Mouse (Mus musculus) regulatory T cell (primary cell): ENCODE results near the gene Ccl9.

Experiments
- in situ Hi-C: fragments of 300-600 bp; cut with MboI, MseI; formaldehyde crosslinking; loops from one replicate; pipeline ENCODE4 v1.15.1; 2025; ENCODE audit warnings: high pct_unique_total_duplicates

Ccl9 gene

DNA sequence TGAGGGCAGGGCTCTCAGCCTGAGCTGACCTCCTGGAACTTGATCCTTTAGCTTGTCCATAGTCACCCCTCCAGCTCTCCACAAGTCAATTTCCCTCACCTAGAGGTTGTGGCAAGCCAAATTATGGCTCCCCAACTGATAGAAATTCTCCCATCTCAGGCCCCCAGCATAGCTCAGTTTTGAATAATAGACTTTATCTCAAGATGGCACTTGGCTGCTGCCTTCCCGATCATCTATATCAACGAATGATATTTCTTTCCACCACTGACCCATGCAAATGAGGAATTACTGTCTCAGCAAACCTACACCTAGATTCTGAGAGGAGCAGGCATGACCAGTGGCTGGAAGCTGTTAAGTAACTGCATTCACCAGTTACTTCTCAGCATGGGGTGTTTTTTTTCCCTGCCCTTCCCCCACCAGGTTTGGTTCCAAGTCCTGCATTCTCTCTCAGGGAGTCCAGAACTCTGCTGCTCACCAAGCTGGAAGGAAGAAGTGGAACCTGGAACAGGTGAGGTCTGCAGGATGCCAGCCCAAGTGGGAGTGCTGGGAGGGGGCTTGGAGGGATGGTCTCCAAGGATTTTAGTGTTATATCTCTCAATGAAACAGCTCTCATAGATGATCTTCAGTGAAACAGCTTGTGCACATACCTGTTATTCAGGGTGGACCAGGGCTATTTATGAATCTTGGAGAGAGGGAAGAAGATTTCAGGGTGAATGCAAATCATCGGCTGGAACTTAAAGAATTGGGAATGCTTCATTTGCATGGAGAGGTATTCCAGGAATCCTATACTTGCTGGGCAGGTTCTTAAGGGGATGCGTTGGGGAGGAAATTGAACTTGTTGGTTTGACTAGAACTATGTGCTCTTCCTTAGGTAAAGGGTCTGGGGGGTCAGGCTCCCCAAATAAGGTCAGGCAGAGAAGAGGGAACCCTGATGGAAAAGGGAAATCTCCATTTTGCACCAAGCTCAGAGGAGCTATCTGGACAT, 3.5 kb upstream of the Ccl9 start:
- in situ Hi-C loops = no loop called here

- in situ Hi-C loops = no loop called here
These were observed 2.3 kb upstream of the Ccl9 start for GRCm38 (mm10) chr11:83580699-83581232.

- in situ Hi-C loops = no loop called here
These were observed 563 bp upstream of the Ccl9 start for GRCm38 (mm10) chr11:83578999-83579398.

DNA sequence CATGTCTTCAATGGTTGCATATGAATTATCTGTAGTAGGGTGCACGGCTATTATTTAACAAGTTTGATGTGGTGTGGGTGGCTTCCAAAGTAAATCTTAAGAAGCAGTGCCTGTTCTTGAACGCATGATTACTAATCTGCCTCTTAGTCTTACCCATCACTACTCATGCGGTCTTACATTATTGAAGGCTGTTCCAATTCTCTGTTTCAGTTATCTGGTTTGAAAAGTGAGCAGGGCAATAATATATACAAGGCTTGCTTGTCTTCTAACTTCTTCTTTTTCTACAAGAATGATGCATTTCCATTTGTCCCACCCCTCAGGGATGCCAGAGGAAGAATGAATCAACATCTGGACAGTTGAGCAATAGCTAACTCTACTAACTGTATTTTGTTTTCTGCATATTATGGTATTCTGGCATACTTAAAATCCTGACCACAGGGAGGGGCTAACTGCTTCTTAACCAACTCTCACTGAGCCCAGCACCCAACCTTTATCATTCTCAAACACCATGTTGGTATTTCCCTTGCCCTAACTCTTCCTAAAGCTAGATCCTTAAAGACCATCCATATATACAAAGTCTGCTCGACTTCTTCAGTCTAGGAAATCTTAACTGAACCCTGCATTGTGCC, 1.4 kb downstream of the Ccl9 start:
- in situ Hi-C loops = no loop called here

- in situ Hi-C loops = no loop called here
These were observed 5.6 kb downstream of the Ccl9 start for GRCm38 (mm10) chr11:83572834-83573233.

GRCm38 (mm10) chr11:83572223-83572622, 6.2 kb downstream of the Ccl9 start:
- in situ Hi-C loops = no loop called here

GRCm38 (mm10) chr11:83570189-83570588, 8.2 kb downstream of the Ccl9 start:
- in situ Hi-C loops = no loop called here

DNA sequence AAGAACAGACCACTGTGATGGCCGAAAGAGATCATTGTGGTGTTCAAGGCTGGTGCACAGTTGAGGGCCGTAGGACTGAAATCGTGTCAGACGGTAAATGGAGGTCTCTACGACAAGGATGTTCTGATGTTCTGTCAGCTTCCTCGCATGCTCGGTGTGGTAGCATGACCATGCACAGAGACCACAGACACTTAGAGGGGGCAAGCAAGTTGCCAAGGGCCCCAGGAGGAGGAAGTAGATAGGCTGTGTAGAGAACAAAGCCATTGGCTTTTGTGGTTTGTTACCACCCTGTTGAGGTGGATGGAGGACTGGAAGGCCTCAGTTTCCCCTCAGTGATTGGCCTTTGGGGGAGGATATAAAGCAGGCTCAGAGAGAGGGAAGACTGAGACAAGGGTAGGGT, 9.2 kb downstream of the Ccl9 start:
- in situ Hi-C loops = no loop called here

GRCm38 (mm10) chr11:83568786-83569185, 9.7 kb downstream of the Ccl9 start:
- in situ Hi-C loops = no loop called here

- in situ Hi-C loops = no loop called here
These were observed 10.4 kb downstream of the Ccl9 start for GRCm38 (mm10) chr11:83568061-83568460.

GRCm38 (mm10) chr11:83567311-83567710, 11.1 kb downstream of the Ccl9 start:
- in situ Hi-C loops = no loop called here

DNA sequence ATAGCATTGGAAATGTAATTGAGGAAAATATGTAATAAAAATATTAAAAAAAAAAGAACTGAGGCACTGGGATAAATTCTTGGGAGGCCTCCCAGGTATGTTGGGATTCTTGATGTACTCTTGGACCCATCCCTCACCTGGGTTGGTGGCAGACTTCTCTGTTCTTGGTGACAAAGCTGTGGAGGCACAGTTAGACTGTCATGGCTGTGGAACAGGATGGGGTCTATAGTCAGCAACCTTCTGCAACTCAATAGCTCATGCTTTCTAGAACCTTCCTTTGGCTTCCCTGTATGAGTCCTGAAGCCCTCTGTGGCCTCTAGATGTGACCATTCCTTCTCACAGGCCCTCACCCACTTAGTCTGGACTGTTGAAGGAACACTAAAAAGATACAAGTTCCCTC, 11.8 kb downstream of the Ccl9 start:
- in situ Hi-C loops = no loop called here

DNA sequence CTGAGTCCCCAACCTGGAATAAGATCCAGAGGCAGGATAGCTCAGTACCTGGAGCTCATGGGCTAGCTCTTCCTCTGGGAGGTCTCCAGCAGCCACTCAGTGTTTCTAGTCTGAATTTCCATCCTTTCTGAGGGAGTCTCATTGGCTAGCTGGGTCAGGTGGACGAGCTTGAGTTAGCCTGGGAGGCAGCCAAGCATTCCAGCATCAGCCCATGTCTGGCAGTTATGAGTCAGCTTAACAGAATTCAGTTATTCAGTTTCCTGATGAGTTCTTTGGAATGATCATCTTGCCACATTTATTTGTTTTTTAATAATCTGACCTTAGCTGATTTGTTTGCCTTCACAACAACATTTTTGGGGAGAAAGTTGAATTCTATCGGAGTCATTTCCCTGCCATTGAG, 14.7 kb downstream of the Ccl9 start:
- in situ Hi-C loops = no loop called here

DNA sequence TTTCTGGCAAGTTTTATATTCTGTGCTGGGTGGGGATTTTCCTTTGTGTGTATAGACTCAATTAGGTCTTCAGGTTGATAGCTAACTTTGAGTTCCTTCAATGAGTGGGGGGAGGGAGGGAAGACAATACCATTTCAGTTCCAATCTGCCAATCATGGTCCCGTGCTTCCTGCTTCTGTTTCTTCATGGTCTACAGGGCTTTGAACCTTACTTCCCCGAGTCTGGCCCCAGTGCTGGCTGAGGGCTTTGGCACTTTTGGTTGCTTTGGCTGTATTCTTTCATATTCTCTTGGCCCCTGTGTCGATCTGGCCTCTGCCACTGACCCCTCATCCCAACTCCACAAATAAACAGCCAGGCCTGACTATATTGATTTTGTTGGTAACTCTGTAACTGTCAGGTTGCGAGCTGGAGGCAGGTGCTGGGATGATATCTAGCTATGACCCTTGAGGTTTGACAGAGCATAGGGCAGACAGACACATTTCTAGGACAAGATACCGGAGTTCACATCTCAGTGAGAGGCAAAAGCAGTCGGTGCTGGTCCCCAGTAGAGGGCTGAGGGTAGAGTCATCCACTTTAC, 16.0 kb downstream of the Ccl9 start:
- in situ Hi-C loops = no loop called here

DNA sequence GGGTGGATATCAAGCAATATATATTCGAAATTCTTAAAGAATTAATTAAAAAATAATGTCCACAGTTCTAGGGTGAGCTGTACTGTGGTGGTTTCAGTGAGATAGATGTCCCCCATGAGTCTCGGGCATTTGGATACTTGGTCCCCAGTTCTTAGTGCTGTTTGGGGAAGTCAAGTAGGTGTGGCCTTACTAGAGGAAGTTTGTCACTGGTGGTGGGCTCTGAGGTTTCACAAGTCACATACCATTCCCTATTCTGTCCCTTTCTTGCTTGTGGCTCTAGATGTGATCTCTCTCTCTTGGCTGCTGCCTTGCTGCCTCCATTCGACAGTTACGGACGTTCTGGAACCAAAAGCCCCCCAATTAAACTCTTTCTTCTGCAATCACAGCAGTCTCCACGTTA, 18.0 kb downstream of the Ccl9 start:
- in situ Hi-C loops = no loop called here

- in situ Hi-C loops = no loop called here
These were observed 21.4 kb downstream of the Ccl9 start for GRCm38 (mm10) chr11:83557074-83557473.

- in situ Hi-C loops = no loop called here
These were observed 22.2 kb downstream of the Ccl9 start for GRCm38 (mm10) chr11:83556085-83556781.

DNA sequence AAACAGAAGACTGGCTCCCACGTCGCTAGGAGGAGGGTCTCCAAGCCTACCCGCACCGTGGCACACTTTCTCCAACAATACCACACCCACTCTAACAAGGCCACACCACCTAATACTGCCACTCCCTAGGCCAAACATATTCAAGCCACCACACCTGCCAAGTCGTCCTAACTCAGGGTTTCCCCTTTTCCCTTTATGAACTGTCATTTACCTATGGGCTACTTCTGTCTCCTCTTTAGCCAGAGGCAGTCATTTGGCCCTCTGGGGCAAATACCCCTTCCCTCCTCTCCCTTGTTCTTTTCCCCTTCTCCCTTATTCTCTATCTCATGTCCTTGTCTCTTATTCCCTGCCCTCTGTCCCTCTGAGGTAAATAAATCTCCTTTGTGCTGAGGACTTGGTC, 26.8 kb downstream of the Ccl9 start:
- in situ Hi-C loops = loop anchor here (5.0 kb wide), 2 partner anchors 81 to 186 kb away; no protein-coding TSS in a partner anchor

DNA sequence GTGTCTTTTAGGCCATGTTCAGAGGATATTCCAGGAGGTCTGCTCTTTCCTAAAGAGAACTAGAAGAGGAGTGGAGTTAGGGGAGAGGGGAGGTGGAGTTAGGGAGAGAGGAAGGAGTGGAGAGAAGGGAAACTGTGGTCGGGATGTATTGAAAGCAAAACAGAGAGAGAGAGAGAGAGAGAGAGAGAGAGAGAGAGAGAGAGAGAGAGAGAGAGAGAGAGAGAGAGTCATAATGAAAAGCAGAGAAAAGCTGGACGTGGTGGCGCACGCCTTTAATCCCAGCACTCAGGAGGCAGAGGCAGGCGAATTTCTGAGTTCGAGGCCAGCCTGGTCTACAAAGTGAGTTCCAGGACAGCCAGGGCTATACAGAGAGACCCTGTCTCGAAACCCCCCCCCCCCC, 27.4 kb downstream of the Ccl9 start:
- in situ Hi-C loops = loop anchor here (5.0 kb wide), 2 partner anchors 81 to 186 kb away; no protein-coding TSS in a partner anchor

- in situ Hi-C loops = loop anchor here (5.0 kb wide), 2 partner anchors 82 to 187 kb away; no protein-coding TSS in a partner anchor
These were observed 28.2 kb downstream of the Ccl9 start for GRCm38 (mm10) chr11:83550186-83550632.

GRCm38 (mm10) chr11:83544214-83544613, 34.2 kb downstream of the Ccl9 start:
- in situ Hi-C loops = no loop called here
